ENCODE assay signal across 8 mouse cellular contexts in the genomic region with DNA sequence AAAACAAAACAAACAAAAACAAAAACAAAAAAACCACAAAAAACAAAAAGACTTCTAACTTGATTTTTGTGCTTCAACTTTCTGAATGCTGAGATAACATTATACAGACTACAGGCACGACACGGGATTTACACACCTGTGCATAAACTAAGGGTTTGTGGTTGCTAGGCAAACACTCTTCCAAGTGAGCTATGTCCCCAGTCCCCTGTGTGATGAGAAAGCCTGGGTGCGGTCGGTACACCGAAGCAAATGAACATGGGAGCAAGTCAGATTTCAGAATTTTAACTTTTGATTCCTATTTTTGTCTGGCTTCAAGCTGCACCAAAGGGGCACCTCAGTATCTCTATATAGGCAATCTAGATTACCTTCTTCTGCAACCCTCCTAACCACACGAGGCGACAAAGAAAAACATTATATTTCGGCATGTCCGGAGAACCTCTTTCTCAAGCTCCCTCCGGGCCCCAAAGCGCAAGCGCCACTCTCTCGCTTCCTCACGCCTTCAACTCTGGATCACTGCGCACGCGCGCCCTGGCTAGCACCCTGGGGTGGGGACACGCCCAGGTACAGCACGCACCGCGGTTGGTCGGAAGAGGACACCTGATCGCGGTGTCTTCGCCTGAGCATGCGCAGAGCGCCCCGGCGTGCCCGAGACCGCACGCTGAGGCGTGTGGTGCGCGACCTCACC. TPM values are rescaled to one million over a fixed set of nuclear protein-coding genes. Genes with fewer than 3 reads are reported as not detected.
A peak's percentile ranks its signal among the peaks of the same experiment; 100 is the strongest.
DNase-seq lines count a peak whose midpoint lies in the region; ATAC-seq lines count a peak whose summit lies in the region.

A gene (plus strand): TSS at position 663 of the 685 bp plus-strand sequence.

- H3K27ac ChIP-seq in hindbrain, embryonic 12.5 days: peak within 1 kb of the TSS; percentile 95

- H3K9me3 ChIP-seq in hindbrain, embryonic 12.5 days (replicated peaks): no peaks in the 10 kb centered on the region

- DNase-seq in NIH3T3 (ENCODE audit: low read depth): peak; percentile 100
- DNase-seq in cerebellum, postnatal 10 days: peak; percentile 100
- peak; percentile 100 for DNase-seq in frontal cortex, postnatal 10 days (ENCODE audit: low spot score in 2 of 2)
- peak; percentile 99 to 100 for DNase-seq in layer of hippocampus, postnatal 14 days (ENCODE audit: low spot score in 2 of 2)
- DNase-seq in lung, postnatal 14 days: peak; percentile 100
- DNase-seq in retina, adult 2 months (ENCODE audit: low read depth, low spot score): peak; percentile 97
- DNase-seq in thymus, postnatal 36 days: peak; percentile 100

- 0 out of 2 replicates have a peak, but pooled peaks cover under 1% of the 10 kb centered on the region for H3K36me3 ChIP-seq in hindbrain, embryonic 12.5 days

- H3K4me1 ChIP-seq in hindbrain, embryonic 12.5 days: peaks cover 12% of the 10 kb centered on the region

- peak within 1 kb of the TSS; percentile 91 for H3K4me3 ChIP-seq in hindbrain, embryonic 12.5 days

- 1% methylated on average over 25 of the region's 36 CpGs for WGBS in hindbrain, embryonic 12.5 days

- ATAC-seq in hindbrain, embryonic 12.5 days (ENCODE audit: low FRiP score): peak; percentile 98

- H3K27me3 ChIP-seq in hindbrain, embryonic 12.5 days: no peaks in the 10 kb centered on the region

- peak within 1 kb of the TSS; percentile 70 for H3K4me2 ChIP-seq in hindbrain, embryonic 12.5 days (replicated peaks)

- H3K9ac ChIP-seq in hindbrain, embryonic 12.5 days: peak within 1 kb of the TSS; percentile 90

RNA-seq across cellular contexts. Expression of the gene that starts here (rescaled TPM):
- polyA plus RNA-seq in hindbrain, embryonic 12.5 days (2016; fragmentation: Nextera tagmentation; extraction: Ambion mirVana): 127 TPM in 2 replicates
- total RNA-seq in layer of hippocampus, postnatal 14 days (2021): 100 to 1,000 TPM; 155 to 171 TPM

Comparison
In these comparisons a context has a peak if more than half of its experiments do, and no peak if none do; other contexts are left out.
1. Peak in every context shown above with its lines: DNase-seq, ATAC-seq, H3K4me3 ChIP-seq and H3K27ac ChIP-seq.